Mouse (Mus musculus) lung, postnatal 36 days (tissue): ENCODE results near the gene Gpc1.

ENCODE experiments used
- DNase-seq: peaks from one replicate; pipeline ENCODE4 v3.0.0; 2022; ENCODE audit warnings: mixed read lengths

The Gpc1 gene

DNA sequence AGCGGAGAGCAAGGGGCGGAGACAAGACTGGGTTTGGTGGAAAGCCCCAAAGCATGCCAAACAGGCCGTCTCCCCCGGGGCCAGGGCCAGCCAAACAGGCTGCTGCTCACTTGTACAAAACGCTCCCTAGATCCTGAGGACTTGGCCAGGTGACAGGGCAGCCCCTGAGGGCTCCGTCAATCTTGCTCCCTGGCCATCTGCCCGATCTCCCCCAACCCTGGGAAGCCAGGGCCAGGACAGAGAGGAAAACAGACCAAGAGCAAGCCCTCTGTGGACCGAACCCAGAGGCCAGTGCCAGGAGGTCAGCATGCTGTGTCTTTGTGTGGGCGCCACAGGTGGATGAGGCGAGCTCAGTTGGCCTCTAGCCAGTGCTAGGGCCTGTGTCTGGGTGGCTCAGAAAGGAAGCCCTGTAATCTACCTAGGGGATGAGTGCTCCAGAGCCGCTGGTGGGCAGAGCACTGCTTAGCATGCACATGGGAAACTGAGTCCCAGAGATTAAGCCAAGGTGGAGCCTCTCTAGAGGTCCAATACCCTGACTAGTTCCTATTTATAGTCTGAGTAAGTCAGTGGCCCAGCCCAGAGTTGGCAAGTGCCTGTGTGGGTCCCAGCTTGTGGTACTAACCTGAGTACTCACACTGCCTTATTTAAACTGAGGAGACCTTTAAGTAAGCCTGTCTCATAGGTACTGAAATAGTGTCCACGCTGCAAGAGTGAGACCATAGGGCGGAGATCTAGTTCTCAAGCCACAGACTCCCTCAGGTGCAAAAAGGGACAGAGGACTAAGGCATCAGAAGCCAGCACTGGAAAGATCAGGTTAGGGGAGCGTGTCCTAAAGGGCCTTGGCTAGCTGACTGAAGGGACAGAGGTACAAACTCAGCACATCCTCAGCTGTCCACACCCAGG is 6.7 kb downstream of the Gpc1 start:
- no peak for DNase-seq

DNA sequence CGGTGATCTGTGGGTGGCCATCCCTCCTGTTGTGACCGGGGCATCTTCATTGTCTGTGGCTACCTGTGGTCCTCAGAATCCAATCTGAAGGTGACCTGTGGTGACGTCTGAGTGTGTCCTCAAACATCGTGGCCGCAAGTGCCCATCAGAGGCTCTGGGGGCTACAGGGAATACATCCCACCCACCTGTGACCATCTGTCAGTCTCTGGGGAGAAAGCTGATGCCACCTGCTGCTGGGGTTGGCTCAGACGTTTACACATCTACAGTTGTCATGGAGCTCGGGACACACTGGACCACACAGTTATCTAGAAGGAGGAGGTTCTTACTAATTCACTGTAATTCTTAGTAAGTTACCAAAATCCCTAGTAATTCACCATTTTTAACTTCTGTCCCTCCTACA is 7.8 kb downstream of the Gpc1 start:
- DNase-seq, result no peak

DNA sequence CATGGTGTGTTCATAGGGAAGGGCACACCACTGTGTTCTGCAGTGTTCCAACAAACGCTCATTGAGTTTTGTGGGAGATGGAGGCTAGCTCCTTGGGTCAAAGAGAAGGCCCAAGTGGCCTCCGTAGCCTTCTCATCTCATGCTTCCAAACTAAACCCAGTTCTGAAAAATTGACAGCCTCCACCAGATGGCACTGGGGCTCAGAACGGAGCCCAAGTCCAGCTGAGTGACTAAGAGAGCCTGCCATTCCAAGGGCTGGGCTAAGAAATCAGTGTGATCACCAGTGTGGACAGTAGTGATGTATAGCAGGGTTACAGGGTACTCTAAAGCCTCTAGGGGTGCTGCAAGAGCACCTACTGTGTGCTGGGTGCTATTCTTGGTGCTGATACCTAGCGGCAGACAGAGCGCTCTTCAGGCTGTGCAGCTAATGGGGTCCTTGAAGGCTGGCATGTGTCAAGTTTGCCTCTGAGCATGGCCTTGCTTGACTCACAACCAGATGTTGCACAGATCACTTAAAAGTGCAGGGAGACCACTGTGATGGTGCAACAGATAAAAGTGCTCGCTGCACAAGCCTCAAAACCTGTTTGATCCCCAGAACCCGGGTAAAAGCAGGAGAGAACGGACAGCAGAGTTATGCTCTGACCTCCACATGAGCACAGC is 8.9 kb downstream of the Gpc1 start:
- DNase-seq, result no peak

DNA sequence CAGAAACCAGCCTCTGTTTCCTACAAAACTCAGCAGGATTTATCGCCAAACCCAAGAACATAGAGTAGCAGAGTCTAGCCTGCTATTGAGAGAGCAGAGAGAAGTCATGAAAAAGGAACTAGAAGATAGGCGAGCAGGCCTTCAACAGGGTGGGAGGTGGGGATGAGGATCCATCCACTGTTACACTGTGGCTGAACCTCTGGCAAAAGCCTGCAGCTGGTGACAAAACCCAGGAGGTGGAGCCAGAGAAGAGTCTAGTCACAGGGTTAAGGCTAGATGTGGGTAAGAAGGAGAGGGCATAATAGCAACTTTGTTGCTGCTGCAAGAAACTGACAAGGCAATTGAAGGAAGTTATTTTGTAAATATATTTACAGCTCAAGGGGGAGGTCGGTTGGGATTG is 10.0 kb downstream of the Gpc1 start:
- no peak for DNase-seq

DNA sequence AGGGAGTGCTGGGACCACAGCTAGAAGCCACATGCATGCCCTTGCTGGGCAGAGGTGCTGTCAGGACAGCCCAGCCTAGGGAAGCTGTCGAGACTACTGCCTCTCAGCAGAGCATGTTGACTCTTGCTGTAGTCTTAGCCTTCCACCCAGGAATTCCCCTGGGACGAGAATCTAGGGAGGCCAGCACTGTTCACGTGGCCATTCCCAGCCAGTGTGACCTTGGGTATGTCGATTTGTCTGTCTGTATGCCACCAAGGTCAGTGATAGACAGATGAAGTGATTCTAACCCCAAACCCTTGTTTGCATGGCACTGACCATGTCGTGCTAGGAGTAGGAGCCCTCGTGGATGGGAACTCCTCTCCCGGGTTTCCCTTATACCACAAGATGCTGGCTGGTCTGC is 14.4 kb downstream of the Gpc1 start:
- no peak for DNase-seq

- DNase-seq, result no peak
Observed at GRCm38 (mm10) chr1:92847873-92848839, 16.7 kb downstream of the Gpc1 start.

DNA sequence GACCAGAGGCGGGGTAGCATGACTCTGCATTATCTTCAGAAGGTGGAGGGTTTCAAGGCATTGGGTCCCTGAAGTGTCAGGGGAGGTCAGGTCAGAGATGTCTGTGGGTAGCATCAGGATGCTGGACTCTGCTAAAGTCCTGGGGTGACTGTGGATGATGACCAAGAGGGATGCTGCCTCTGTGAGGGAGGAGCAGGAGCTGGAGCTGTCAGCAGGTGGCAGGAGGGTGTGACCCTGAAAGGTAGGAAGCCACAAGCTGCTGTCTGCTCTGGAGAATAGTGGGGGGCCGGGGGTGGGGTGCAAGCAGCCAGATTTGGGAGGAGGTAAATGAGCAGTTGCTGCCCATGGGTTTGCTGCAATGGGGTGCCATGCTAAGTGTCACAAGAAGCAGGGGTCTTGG is 18.0 kb downstream of the Gpc1 start:
- no peak for DNase-seq

DNA sequence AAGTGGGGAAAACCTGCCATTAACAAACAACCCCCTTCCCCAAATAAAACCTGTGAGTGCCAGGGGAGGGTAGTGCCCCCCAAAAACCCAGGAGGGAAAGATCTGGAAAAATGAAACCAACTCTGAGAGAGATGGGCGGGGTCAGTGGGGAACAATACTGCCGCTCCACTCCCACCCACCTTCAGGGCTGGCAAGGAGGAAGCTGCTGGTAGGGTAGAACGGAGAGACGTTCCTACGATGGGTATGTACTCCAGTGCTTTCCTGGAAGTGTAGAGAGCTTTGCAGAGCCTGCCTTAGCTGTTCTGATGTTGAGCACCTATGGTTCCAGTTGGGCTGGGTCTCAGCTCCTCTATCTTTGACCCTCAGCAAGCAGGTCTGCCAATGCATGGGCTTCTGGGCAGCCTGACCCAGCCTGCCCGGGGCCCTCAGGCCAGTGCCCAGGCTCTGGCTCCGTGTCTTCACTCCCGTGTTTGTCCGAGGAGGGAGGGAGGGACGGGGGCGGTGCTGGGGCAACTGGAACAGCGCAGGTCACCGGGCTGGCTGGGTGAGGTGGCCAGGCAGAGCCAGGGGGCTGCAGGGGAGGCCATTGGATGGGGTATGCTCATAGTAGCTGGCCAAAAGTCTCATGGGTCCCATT is 18.6 kb downstream of the Gpc1 start:
- no peak for DNase-seq

GRCm38 (mm10) chr1:92852450-92852849 is 21.0 kb downstream of the Gpc1 start:
- no peak for DNase-seq

DNA sequence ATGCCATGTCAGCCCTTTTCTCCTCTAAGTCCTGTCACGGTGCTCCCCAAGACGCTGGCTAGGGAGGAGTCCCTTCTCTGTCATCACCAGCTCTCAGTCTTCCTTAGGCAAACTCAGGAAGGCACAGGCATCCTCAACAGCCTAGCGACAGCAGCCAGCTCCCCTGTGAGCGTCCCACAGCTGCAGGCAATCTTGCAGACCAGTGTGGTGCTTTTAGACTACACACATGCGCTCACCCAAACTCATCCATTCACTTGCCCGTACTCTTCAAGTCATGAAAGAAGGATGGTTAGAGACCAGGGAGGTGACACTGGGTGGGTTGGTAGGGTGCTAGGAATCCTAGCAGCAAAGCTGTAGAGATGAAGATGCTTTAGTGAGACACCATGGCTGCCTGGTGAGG is 30.1 kb downstream of the Gpc1 start:
- no peak for DNase-seq

DNA sequence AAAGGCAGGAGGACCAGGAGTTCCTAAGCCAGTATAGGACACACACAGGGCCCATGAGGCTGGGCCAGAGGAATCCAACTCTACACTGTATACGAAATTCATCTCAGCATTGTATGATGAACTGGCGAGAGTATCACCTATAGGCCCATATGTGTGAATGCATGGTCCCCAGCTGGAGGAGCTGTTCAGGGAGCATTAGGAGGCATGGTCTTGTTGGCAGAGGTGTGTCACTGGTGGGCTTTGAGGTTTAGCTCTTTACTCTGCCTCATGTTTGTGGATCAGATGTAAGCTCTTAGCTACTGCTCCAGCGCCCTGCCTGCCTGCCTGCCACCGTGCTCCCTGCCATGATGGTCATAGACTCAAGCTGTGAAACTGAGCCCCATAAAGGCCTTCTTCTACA is 31.8 kb downstream of the Gpc1 start:
- DNase-seq, result no peak

DNA sequence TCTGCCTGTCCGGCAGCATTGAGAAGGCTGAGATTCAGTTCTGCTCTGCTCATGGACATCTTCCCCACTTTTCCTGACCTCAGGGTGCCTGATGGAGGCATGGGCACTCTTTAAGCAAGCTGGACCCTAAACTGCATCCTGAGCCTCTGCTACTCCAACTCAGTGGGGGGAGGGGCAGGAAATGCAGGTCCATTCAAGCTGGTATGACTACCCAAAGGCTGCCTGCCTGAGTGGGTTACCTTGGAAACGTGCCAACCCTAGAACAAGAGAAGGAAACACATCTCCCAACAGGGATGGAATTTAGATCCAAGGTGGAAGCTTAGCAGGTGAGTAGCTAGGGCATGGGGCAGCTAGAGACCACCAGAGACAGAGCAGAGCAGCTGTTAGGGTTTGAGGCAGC is 34.7 kb downstream of the Gpc1 start:
- DNase-seq, result no peak

DNA sequence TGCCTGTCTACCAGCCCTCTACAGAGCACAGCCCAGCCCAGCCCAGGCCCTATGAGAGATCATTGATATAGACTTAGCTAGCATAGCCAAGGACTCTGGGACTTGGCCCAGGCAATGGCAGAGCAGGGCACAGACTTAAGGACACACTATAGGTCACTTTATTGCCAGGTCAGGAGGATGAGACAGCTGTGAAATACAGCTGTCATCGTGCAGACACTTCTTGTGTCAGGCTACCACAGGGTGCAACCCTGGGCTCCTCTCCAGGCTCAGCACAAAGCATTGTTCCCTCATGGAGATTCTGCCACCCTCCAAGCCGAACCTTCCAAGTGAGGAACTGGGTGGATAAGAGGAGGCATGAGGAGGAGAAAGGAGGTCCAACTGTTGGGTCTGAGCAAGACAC is 38.5 kb downstream of the Gpc1 start:
- no peak for DNase-seq

- no peak for DNase-seq
Observed at GRCm38 (mm10) chr1:92872666-92873065, 41.2 kb downstream of the Gpc1 start.

DNA sequence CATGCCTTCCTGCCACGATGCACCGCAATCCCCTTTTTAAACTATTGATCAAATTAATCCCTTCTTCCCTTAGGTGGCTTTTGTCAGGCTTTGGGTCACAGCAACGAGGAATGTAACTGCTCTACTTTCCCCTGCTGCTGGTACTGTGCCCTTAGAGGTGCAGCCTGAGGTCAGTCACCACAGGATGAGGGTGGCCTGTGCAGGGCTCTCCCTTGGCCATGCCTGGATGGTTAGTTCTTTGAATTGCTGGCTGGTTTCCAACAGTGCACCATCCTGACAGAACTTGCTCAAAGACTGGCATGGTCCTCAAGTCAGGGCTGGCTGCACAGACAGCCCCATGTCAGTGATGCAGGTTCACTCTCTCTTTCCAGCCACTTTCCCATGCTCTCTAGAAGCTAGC is 42.6 kb downstream of the Gpc1 start:
- DNase-seq, result no peak

DNA sequence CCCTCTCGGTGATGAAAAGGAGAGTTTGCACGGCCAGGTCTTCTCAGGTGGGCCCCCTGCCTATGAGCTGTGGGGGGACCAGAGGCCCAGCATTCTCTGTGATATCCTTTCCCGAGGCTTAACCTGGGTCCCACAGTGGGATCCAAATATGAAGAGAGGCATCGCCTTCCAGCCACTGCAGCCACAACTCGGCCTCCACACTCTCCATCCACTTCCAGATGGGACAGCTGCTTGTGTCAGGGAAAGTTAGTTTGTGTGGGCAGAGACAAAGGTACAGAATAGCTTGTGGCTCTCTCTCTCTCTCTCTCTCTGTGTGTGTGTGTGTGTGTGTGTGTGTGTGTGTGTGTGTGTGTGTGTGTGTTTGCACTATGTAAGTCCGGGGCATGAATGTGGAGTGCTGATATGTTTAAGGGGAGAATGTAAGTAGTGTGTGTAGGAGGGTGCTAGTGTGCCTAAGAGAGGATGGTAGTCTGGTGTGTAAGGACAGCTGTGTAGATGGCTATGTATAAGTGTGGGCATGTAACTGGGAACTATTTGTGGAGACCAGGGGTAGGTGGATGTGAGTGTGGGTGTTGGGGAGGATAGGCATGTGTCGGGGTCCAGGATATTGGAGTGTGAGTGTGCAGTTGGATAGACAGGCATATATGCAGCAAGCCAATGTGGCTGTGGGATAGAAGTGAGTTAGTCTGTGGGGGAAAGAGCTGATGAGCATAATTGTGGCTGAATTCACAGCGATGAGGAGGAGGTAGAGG is 44.1 kb downstream of the Gpc1 start:
- no peak for DNase-seq

- DNase-seq, result no peak
Observed at GRCm38 (mm10) chr1:92877431-92877978, 46.1 kb downstream of the Gpc1 start.

- no peak for DNase-seq
Observed at GRCm38 (mm10) chr1:92878066-92878741, 46.8 kb downstream of the Gpc1 start.

- DNase-seq, result no peak
Observed at GRCm38 (mm10) chr1:92879266-92879665, 47.8 kb downstream of the Gpc1 start.

DNA sequence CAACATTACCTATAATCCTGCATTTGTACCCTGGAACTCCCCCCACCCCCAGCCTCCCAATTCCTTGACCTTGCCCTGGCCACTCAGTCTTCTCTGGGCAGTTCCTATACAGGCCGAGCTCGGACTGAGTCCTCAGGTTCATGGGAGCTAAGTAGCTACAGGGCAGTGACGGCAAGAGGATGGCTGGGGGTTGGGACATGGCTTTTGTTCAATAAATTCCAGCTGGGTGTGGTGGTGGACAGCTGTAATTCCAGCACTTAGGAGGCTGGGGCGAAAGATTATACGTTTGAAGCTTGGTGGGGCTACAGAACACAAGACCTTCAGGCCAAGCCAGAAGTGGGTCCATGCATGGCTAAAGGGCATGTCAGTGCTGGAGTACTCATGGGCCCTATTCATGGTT is 48.7 kb downstream of the Gpc1 start:
- no peak for DNase-seq

GRCm38 (mm10) chr1:92881982-92882381 is 50.5 kb downstream of the Gpc1 start:
- no peak for DNase-seq
